Mouse (Mus musculus) adrenal gland, adult 18-20 months (tissue): ENCODE data around the gene Cbfa2t2. TPM values are rescaled to one million over a fixed set of nuclear protein-coding genes. Genes with fewer than 3 reads are reported as not detected.
A peak's percentile ranks its signal among the peaks of the same experiment; 100 is the strongest.

Source experiments
- DNase-seq, 2 experiments: peaks; one replicate each; pipeline ENCODE4 v3.0.0; 2021 to 2022; ENCODE audit warnings: low spot score in 2 of 2
- total RNA-seq, 2 experiments: library from RNA; stranded (reverse); gene quantifications; 1 replicate in 1 of 2; 2 replicates in 1 of 2; pipeline ENCODE4 v1.2.3; 2021

Gene Cbfa2t2
- total RNA-seq, 2 experiments from 2014 or later: 28.7 to 36.9 TPM

DNA sequence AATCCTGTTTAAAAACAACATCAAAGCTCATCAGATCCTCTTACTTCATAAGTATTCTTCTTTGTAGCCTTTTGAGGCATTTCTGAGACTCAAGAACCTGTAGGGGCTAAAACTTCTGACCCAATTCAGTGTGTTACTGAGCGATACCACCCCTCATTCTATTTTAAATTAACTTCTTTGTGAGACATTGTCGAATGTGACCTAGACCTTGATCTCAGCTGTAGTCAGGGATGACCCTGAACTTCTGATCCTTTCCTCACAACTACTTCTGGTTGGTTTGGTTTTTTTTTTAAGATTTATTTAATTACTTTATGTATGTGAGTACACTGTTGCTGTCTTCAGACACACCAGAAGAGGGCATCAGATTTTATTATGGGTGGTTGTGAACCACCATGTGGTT lies 12.7 kb upstream of the Cbfa2t2 start:
- DNase-seq: no peak

DNA sequence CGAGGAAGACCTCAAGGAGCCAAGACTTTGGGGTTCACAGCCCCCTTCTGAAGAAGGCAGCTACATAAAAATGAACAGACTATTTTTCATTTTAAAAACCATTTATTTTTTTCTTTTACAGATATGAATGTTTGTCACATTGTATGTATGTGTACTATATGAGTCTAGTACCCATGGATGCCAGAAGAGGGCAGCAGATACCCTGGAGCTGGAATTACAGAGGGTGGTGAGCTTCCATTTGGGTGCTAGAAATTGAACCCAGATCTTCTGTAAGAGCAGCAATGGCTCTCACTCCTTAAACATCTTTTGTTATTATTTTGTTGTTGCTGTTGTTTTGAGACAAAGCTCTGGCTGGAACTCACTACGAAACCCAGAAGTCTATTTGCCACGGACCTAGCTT lies 10.8 kb upstream of the Cbfa2t2 start:
- no peak for DNase-seq

DNA sequence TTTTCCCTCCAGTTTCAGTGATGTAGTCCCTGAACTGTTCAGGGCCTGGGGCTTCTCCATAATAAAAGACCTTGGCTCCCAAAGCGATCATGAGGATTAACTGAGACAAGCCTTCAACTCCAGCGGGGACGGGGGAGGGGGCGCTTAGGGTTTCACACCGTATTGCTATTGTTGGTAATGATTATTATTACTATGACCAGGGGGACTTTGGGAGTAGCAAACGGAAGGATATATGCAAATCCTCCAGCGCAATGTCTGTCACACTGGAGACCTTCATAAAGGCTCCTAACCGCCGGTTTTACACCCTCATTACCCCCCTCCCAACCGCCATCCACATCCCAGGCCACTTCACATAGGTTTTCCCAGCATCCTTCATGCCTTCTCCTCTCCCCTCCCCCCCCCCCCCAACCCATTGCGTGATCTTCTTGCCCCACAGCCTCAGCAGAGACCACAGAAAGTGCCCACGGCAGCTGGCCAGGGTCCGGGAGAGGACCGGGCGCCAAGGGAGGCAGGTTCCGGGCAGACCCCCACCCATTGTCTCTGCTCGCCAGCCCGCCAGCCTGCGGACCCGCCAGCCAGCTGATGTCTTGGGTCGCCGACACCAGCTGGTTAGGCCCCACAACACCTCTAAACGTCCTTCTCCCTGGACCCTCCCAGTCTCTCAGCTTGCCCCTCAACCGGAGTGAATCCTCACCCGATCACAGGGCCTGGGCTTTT lies 9.9 kb upstream of the Cbfa2t2 start:
- no peak for DNase-seq

DNA sequence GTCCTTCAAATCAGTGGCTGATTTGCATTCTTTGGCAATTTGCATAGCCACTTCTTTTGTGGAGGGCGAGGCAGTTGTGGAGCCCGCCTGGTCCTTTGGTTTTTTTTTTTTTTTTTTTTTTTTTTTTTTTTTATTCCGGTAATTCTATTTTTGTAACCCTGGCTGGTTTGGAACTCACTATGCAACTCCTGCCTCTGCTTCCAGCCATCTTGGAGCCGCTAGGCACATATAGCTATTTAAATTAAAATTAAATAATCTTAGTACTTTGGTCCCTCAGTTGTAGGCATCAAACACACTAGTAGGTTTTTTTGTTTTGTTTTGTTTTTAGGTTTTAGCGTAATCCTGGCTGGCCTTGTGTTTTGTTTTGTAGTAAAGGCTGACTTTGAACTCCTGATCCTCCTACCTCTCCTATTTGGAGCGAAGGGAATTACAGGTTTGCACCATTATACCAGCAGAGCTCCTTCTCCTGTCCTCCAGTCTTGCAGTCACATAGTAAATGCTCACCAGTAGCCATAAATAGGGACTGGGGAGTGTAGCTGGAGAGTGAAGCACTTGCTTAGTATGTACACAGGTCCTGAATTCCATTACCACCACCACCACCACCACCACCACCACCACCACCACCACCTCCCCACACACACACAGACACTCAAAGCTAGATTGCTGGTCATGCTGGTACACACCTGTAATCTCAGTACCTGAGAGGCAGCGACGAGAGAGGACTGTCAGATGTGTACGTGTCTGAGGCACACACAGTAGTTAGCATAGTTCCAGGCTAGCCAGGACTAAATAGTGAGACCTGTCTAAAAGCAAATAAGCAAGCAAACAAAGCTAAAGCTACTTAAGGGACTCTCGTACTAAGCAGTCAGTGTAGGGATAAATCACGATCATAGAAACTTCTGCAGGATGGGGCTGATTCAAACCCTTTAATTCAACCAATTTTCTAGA lies 9.1 kb upstream of the Cbfa2t2 start:
- no peak for DNase-seq

DNA sequence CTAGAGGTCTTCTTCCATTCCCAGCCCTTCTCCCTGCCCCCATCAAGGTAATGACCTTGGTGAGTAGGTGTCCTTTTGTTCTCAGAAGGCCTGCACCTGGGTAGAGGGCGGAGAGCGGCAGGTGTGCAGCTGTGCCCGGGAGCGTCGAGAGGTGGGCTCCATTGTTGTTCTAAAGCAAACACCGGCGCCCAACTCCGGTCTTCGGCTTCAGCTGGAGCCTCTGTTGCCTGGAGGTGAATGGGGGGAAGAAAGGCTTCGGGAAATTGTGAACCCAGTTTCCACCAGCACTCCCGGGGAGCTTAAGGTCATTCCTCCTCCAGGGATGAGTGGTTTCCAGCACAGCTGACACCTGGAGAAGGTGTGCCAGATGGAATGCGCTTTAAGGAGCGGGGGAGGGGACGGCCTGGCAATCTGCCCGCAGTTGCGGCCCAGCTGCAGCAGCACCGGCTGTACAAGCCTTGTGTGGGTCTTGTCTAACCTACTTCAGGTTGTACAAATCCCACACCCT lies 8.4 kb upstream of the Cbfa2t2 start:
- peak in 1 of 2 experiments; percentile 29 for DNase-seq

DNA sequence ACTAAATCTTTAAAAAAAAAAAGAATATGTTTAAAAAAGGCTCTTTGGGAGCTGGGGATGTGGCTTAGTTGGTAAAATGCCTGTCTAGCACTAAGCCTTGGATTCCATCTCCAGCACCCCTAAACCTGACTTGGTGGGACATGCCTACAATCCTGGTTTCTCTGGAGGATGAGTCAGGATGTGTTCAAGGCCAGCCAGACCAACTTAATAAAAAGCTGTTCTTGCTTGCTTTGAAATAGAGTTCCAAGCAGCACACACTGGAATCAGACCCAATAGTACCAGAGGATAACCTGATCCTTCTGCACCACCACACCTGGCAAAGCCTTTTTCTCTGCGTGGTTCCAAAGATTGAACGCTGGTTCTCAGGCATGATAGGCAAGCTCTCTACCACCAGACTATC lies 5.7 kb upstream of the Cbfa2t2 start:
- DNase-seq: no peak

DNA sequence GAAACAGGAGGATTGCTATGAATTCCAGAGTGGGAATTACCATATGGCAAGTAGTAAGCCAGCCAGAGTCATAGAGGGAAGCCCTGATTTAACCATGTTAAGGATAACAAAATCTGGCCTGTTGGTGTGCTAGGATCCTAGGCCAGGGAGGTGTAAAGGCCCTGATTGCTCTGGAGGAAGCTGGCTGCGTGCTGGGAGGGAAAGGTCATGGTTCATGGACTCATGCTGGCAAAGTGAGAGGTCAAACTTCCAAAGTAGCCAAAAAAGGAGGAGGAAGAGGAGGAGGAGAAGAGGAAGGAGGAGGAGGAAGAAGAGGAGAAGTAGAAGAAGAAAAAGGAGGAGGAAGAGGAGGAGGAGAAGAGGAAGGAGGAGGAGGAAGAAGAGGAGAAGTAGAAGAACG lies 3.6 kb upstream of the Cbfa2t2 start:
- DNase-seq: no peak

DNA sequence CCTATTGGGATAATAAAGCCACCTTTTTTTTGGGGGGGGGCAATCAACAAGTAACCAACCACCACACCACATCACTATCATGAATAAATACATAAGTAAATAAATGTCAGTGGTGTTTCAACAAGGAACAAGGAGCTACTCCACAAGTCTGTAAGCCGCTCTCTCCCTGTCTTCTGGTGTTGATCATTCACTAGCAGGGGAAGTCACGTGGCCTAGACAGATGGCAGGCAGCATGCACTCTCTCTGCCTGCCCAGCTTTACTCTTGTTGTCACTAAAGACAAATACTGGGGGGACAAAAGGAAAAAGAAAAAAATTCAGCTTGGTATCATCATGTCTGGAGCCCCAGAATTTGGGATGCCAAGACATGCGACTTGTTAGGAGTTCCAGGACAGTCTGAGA lies 2.9 kb upstream of the Cbfa2t2 start:
- no peak for DNase-seq

DNA sequence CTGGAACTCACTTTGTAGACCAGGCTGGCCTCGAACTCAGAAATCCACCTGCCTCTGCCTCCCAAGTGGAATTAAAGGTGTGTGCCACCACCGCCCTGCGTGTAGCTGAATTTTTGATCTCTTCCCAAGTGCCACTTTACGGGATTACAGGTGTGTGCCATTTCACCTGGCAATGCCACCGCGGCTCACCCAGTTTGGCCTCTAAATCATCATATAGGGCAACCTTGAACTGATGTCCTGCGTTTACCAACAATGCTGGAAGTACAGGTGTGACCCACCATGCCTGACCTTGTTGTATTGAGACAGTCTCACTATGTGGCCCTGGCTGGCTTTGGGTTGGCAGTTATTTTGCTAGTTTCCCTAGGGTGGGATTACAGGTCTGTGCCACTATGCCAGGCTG lies 1.6 kb upstream of the Cbfa2t2 start:
- DNase-seq: no peak

DNA sequence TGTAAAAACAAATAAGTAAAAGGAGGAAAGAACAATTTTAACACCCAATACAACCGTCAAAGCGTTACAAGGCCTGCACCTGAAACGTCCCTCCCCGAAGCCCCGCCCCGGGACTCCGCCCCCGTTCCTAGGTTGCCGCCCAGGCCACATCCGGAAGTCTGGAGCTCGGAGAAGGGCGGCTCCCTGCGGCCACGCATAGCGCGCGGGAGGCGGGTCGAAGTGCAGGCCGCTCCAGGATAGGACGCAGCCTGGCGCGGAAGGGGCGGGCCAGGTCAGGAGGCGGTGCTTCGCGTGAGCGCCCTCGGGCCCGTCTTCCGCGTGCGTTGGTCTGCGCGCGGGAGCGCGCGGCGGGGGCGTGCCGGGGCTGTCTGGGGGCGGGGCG lies 214 bp upstream of the Cbfa2t2 start:
- peak; percentile 94 to 95 for DNase-seq

DNA sequence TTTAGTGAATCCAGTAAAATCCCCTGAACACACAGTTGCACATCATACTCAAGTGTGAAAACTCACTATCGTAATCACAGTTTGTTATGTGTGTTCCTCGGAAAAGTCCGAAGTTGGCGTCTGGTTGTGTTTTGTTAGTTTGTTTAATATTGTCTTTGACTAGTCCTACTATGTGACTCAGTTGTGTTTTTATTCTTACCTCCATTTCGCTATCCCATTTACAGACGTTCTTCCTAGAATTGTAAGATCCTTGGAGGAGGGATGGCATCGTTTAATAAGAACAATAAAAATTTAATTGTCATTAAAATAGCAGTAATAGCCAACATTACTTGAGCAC lies 878 bp downstream of the Cbfa2t2 start:
- no peak for DNase-seq

DNA sequence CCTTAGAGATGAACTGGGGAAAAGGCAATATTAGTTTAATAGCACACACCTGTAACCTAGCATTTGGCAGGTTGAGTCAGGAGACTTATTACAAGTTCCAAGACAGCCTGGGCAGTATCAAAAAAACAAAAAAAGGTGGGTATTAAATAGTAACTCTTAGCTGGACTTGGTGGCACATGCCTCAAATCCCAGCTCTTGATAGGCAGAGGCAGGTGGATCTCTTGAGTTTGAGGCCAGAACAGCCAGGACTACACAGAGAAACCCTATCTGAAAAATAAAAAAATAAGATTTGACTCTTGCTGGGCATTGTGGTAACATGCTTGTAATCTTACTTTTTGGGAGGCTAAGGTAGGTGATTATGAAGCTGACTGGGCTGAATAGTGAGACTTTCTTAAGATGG lies 4.2 kb downstream of the Cbfa2t2 start:
- DNase-seq: no peak

DNA sequence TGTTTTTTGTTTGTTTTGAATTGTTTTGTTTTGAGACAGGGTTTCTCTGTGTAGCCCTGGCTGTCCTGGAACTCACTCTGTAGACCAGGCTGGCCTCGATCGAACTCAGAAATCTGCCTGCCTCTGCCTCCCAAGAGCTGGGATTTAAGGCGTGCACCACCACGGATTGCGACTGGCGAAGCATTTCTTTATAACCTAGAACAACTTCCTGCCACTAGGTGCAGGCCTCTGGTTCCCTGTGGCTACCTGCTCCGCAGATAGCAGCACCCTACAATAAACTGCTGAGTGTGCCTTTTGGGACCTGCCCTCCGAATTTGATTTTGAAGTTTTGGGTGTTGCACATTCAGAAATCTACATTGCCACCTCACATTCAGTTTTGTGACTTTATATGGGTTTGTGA lies 11.5 kb downstream of the Cbfa2t2 start:
- no peak for DNase-seq

DNA sequence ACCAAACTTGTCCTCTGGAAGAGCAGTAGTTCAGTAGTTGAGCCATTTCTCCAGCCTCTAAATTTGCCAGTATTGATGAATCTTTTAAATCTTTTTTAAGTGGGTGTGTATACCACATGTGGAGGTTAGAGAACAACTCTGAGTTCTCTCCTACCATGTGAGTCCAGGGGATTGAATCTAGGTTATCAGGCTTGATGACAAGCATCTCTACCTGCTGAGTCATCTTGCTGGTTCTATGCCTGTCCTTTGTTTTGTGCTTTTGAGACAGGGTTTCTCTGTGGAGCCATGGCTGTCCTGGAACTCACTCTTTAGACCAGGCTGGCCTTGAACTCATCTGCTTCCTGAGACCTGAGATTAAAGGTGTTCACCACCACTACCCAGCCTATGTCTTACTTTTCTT lies 12.4 kb downstream of the Cbfa2t2 start:
- DNase-seq: no peak

DNA sequence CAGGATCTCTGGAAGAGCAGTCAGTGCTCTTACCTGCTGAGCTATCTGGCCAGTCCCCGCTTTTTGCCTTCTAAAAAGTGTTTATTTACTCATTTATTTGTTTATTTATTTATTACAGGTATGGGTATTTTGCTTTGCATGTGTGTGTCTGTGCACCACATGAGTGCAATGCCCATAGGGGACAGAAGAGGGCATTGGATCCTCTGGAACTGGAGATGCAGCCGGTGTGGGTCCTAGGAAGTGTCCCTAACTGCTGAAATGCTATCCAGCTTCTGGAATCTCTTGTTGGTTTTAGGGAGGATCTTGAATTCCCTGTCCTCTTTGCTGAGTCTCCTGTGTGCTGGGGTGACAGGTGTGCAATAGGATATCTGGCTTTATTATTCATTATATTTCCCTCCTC lies 16.7 kb downstream of the Cbfa2t2 start:
- DNase-seq: no peak

DNA sequence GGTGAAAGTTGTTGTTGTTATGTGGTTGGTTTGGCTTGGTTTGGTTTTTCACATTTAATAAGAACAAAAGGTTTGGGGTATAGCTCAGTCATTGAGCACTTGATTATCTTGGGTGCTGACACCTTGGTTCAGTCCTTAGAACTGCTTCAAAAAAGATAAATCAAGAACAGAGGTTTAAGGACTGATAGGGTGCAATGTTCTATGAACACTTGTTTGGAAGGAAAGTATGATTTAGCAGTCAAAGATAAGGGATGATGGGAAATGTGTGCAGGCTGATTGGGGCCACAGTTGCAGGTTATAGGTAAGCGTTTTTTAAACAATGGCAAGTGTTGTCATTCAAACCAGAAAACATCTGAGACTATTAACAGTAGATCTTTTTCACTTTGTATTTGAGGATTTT lies 17.8 kb downstream of the Cbfa2t2 start:
- DNase-seq: no peak

DNA sequence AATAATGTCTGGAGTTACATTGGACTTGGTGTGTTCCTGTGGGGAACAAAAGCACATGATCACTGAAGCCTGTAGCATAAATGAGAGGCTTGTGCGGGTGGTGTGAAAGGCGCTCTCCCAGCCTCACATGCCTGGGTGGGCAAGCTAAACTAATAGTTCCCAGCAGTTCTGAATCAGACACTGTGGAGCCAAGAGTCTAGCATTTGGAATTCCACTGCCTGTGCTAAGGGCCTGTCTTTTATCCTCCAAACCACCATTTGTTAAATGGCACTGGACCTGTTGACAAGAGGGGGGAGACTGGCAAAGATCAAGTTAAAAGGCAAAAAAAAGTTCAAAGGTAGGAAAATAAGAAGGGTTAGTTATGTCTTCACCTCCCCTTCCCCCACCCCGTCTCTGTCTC lies 18.3 kb downstream of the Cbfa2t2 start:
- no peak for DNase-seq

DNA sequence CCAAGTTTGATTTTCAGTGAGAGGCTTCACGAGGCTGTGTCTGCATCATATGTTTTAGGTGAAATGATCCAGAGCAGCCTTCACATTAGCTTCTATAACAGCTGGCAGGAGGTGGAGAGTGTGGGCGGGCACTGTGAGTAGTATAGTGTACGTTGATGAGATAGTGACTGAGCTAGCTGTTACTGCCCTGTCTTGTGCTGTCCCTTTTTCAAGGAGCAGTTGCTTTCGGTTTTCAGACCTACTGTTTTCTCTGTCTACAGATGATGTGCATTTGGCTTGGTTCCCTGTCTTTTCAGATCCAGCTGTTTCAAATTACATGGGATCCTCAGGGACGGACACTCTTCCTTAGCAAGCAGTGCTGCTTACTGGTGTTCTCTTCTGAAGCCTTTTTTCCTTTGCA lies 19.5 kb downstream of the Cbfa2t2 start:
- no peak for DNase-seq

DNA sequence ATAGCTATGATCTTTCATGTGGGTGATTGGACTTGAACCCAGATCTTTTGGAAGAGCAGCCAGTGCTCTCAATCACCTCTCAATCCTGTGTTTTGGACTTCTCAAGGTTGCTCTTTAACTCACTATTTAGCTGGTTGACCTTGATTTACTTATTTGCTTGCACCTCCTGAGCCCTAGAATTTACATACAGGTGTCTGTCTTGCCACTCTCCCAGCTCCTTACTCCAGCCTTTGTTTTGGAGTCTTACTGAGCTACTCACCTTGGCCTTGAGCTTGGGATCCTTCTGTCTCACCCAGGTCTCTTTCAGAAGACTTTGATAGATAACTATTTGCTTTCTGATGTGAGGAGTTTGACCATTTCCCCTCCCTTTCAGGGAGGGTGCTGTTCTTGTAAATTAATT lies 20.3 kb downstream of the Cbfa2t2 start:
- DNase-seq: no peak

DNA sequence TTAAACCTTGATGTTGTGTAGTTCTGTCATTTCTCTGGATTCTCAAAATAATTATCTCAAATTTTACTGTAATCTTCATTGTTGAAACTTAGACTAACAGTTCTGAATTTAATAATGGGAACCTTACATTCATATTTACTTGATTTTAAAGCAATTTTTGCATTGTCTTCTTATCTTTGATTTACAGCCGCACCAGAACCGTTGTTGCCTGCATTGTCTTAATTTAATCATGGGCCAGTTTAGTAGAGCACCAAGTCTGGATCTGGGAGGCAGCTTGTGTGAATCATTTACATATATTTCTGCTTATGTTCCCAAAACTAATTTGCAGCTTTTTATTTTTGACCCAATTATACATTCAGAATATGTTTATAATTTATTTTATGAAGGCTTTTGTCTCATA lies 23.0 kb downstream of the Cbfa2t2 start:
- DNase-seq: no peak

DNA sequence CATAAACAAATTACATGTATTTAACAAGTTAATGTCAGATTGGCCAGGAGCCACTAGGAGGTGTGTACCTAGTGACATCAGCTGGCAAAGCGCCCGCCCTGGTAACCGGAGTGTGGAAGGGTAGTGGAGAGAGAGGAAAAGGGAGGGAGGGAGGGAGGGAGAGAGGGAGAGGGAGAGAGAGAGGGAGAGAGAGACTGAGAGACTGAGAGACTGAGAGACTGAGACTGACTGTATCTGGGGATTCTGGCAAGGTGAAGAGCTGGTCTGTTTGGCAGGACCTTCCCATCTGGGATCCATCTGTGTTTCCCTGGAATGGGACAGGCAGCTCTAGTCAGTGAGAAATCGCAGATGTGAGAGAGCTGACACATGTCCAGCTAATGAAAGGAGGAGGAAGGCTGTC lies 23.6 kb downstream of the Cbfa2t2 start:
- peak; percentile 44 to 46 for DNase-seq

DNA sequence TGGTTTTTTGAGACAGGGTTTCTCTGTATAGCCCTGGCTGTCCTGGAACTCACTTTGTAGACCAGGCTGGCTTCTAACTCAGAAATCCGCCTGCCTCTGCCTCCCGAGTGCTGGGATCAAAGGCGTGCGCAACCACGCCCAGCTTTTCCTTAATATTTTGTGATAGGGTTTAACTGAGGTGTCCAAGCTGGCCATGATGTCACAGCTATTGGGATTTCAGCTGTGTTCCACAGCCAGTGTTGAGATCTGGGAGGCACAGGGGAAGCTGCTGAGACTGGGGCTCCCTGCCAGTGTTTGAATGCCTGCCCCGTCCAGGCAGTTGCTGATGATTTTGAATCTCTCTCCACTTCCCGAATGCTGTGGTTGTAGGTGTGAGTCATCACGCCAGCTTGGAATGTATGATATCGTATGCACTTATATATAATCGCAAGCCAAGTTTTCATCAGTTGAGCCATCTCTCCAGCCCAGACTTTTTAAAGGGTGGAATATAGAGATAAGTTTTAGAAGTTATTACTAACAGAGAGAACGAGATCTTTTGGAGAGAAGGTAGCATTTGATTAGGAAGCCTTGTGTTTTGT lies 27.4 kb downstream of the Cbfa2t2 start:
- no peak for DNase-seq
